Mouse (Mus musculus) A20 (cell line): ENCODE measurements at regions not wholly inside any gene's neighbourhood (a gene's known extent, or its start where the extent isn't known, plus 50 kb on each side); places are given as distances from the start of the nearest gene placed in this dataset.

ENCODE experiments used
- DNase-seq: peaks from one replicate; pipeline ENCODE4 v3.0.0-alpha.2; 2011; ENCODE audit warnings: low read depth, low spot score

- DNase-seq, result peak; percentile 3
Measured at GRCm38 (mm10) chr10:99902280-99903231, 112.9 kb upstream of the Kitl start.

DNA sequence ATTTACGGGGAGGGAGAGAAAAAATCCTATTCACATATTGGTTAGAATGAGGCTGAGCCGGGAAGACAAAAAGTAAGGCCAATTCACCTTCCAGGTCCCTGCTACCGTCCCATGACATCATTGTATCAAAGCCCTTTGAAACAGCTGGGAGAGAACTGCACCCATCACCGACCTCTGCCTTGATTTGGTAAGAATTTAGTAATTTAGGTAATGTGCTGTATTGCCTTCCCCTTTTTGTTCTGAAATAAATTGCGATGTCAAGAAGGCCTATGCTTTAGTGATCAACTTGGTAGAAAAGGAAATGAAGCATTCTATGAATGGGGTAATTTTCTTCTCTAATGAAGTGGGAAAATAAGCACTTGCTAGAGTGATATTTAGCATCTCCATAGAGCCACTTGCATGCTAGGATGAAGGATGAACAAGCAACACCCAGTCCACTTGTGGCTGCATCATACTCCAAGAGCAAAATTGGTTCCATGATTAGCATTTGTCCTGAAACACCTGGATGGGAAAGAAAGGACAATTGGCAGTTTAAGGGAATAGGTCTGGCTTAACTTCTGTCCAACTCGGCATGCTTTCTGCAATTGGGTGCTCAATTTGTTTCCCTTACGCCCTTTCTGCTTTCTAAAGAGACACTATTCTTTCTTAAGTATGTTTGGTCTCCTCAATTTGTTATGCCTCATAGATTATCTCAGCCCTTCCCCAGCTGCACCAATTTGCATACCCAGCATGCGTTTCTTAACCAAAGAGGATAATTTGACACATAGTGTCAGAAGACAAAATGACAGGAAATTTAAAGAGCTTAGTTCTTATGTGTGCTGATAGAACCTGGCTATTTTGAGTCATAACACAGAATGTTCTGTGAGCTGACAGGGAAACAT lies 114.2 kb upstream of the Kitl start:
- peak; percentile 75 for DNase-seq

- no peak for DNase-seq
Measured at GRCm38 (mm10) chr10:99893999-99894398, 121.4 kb upstream of the Kitl start.

GRCm38 (mm10) chr10:99891899-99892298 lies 123.5 kb upstream of the Kitl start:
- no peak for DNase-seq

DNA sequence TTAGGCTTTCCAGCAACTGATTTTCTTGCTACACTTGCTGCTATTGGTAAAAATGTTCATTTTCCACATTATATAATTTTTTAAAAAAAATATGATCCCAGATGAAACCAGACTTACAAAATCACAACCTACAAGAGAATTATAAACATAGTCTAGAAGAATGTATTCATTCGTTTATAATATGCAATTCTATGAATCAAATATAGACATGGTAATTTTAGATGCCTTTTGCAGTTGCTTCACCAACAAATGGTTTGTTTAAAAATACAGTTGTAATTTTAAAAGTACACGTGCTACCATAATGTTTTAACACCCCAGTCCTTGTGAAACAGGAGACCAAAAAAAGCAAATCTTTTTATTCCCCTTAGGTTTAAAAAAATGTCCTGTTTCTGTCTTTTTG lies 122.4 kb upstream of the Csl start:
- no peak for DNase-seq

DNA sequence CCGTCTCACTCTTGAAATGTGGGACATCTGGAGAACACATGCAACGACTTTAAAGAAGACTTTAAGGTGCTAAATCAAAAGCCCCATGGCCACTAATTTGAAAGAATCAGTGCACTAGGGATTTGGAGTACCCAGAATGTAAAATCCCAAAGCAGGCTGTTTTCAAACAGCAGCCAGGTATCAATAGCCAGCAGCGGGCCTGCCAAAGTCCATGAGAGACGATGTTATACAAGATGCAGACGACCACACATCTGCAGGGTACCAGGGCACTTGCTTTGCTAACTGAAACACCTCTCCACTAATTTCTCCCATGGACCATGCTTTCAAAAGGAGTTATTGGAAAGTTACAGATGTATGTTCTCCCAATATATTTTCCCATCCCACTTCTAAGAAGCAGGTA lies 119.9 kb upstream of the Csl start:
- DNase-seq, result no peak

DNA sequence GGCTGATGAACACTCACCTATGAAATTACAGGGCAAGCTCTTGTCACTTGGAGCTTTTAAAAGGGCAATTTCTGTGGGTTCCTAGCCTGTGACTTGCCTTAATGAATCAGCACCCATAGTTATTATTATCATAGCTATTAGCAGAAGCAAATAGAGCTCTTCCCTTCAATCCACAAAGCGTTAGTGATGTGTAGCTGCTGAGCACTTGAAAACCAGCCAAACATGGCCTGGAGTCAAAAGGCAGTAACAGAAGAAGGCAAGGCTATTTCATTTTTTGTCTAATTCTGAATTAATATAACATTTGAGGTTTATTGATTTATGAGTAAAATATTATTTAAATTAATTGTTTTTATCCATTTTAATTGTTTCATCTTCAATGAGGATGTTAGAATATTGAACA lies 105.3 kb upstream of the Csl start:
- no peak for DNase-seq

GRCm38 (mm10) chr10:99860322-99861089 lies 101.0 kb upstream of the Csl start:
- no peak for DNase-seq

DNA sequence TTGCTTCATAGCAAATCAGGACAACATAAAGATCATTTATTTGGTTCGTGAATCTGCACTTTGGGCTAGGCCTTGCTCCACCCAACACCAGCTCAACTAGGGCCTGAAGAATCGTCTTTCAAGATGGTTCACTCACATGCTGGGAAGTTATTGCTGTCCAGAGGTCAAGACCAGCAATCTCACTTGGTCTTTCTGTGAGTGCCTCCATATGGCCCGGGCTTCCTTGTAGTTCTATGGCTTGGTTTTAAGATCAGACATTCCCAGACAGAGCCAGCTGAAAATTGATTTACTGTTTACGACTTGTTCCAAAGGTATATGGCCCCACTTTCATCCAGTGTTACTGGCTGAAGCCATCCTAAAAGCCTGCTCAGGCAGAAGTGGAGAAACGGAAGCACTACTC lies 84.7 kb upstream of the Csl start:
- no peak for DNase-seq

- no peak for DNase-seq
Measured at GRCm38 (mm10) chr10:99841167-99841843, 81.8 kb upstream of the Csl start.

GRCm38 (mm10) chr10:99840179-99840876 lies 80.9 kb upstream of the Csl start:
- DNase-seq, result no peak

DNA sequence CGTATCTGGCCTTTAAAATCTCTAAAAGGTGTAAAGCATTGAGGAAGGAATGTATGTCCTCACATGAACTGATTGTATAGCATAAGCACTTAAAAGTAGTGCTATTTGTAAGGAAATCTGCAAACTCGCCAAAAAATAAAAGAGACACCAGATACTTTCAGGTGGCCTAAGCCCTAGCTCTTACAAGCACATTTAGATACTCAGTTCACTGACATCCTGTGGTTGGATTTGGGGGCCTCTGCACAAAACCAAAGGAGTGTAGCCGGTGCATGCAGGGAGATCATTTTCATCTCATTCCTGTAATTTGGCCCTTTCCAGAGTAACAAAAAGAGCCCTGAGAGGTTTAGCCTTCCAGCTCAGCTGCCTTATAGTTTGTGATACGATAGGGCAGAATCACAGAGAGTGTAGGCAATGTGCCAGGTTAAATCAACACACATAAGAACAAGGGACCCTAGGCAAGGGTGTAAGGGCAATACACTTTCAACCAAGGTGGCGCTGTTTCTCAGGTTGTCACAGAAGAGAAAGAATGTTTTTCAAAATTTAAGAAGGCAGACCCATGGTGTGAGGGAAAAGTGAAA lies 77.5 kb upstream of the Csl start:
- peak; percentile 14 for DNase-seq

DNA sequence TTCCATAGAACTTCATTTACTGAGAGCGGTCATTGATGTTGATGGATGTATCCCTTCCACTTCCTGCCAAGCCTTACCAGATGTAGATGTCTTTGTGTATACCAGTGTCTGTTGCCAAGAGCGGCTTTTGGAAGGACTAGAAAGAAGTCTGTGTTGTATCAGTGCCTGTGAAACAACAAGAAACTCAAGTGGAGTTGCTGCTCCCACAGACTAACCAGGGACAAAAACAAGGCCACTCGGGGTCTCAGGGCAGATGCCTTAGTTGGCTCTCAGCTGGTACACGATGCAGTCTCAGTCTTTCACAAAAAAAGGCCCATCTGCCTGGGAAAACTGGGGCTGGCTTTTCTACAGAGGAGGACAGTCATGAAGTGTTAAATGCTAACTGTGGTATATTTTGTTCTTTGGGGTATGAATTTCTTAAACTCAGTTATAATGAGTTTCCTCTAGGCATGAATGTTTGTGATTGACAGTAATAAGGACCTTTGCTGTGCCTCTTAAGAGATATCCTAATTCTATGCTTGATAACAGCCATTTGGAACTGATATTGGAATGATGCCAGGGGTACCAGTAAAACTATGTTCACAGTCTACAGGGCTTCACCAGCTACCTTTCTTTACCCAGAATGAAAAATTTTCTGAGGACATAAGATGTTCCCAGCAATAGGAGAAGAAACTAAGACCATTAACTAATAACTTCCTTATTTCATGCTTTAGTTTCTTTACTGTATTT lies 75.6 kb upstream of the Csl start:
- DNase-seq, result no peak

DNA sequence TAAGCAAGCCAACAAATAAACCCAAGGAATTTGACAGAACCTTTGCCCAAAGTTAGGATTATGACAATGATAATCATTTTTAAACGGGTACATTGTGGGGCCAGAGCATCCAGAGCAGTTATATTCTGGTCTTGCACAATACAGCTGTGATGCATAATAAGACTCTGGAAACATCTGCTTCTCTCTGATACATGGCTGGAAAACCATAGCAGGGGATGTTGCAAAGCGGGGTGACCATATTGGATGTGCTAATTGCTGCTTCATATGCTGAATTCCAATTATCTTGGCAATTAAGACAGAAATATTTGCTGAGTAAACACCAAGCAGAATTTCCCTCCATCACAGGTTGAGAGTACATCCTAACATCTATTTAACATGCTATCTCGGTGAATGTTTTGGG lies 70.5 kb upstream of the Csl start:
- no peak for DNase-seq

DNA sequence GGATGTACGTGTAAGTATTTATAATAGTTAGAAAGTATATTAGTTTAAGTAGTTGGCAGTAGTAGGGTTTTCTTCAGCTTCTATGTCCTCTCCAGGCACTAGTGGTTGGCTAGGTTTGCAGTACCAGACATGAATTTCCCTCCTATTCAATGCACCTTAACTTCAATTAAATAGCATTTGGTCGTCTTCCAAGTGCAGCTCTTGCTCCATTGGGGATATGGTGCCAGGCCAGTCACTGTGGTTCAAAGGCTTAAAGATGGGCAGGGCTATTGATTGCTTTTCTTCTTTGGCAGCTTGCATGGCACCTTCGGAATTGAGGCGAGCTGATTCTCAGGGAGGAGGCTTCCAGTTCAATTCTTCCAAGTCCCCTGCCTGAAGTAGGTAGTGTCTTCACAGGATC lies 68.0 kb upstream of the Csl start:
- DNase-seq, result no peak

GRCm38 (mm10) chr10:99825881-99826280 lies 66.4 kb upstream of the Csl start:
- no peak for DNase-seq

GRCm38 (mm10) chr10:99812069-99812650 lies 52.7 kb upstream of the Csl start:
- DNase-seq, result no peak

DNA sequence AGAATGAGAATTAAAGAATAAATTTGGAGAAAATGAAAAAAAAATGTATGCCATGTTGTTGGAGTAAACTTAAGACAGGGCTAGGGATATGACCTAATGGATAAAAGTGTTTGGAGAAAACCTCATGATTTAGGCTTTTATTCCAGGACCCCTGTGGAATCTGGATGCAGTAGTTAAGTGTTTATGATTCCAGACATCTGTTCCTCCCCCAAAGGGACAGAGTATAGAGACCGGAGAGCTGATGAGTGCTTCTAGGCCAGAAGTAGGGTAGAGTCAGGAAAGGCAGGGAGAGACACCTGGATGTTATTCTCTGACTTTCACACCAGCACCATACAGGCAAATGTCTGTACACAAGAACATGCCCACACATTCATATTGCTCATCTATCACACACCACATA lies 52.0 kb upstream of the Csl start:
- DNase-seq, result no peak
